Mouse (Mus musculus): ENCODE results near the gene Ppil1. TPM values are rescaled to one million over a fixed set of nuclear protein-coding genes. Genes with fewer than 3 reads are reported as not detected.
A peak's percentile ranks its signal among the peaks of the same experiment; 100 is the strongest.

Ppil1 gene
- polyA plus RNA-seq, 1 experiment from 2014 or later = 100 TPM

- H3K4me3 ChIP-seq = no peak overlapping the region
- WGBS = 61% methylated on average over 4 of the region's 4 CpGs
- no peaks in the 10 kb centered on the region for H3K27me3 ChIP-seq
- peaks cover 39% of the 10 kb centered on the region for H3K4me1 ChIP-seq (replicated peaks)
- H3K9me3 ChIP-seq = no peaks in the 10 kb centered on the region
- peak overlapping the region; percentile 84 for H3K27ac ChIP-seq (replicated peaks)
- H3K4me2 ChIP-seq = no peak overlapping the region; the same call in 1 of the 2 replicates
- ATAC-seq (ENCODE audit: low read depth) = no peak; the same call in 1 of the 2 replicates
- H3K36me3 ChIP-seq = no peaks in the 10 kb centered on the region
- 0 out of 2 replicates have a peak overlapping the region, but pooled peaks have one; percentile 31 for H3K9ac ChIP-seq
Observed at GRCm38 (mm10) chr17:29214193-29214456, 49.9 kb downstream of the Ppil1 start.

GRCm38 (mm10) chr17:29213381-29214192, 50.4 kb downstream of the Ppil1 start:
- H3K4me1 ChIP-seq (replicated peaks) = peaks cover 39% of the 10 kb centered on the region
- no peaks in the 10 kb centered on the region for H3K27me3 ChIP-seq
- no peaks in the 10 kb centered on the region for H3K9me3 ChIP-seq
- no peaks in the 10 kb centered on the region for H3K36me3 ChIP-seq
- 4% methylated on average over 12 of the region's 12 CpGs for WGBS
- H3K27ac ChIP-seq (replicated peaks) = peak overlapping the region; percentile 84
- ATAC-seq (ENCODE audit: low read depth) = peak; percentile 66
- H3K9ac ChIP-seq = peak overlapping the region; percentile 49
- peak overlapping the region; percentile 38 for H3K4me2 ChIP-seq
- H3K4me3 ChIP-seq = no peak overlapping the region

GRCm38 (mm10) chr17:29211836-29212235, 52.1 kb downstream of the Ppil1 start:
- peaks cover 39% of the 10 kb centered on the region for H3K4me1 ChIP-seq (replicated peaks)
- 0 out of 2 replicates have a peak overlapping the region, but pooled peaks have one; percentile 23 for H3K27ac ChIP-seq (replicated peaks)
- no peaks in the 10 kb centered on the region for H3K9me3 ChIP-seq
- H3K27me3 ChIP-seq = no peaks in the 10 kb centered on the region
- H3K9ac ChIP-seq = no peak overlapping the region
- no peak overlapping the region for H3K4me2 ChIP-seq
- WGBS = 49% methylated on average over 7 of the region's 7 CpGs
- ATAC-seq (ENCODE audit: low read depth) = no peak
- H3K36me3 ChIP-seq = no peaks in the 10 kb centered on the region
- H3K4me3 ChIP-seq = no peak overlapping the region

GRCm38 (mm10) chr17:29210037-29210436, 53.9 kb downstream of the Ppil1 start:
- H3K36me3 ChIP-seq = no peaks in the 10 kb centered on the region
- no peak overlapping the region for H3K4me3 ChIP-seq
- no peak overlapping the region for H3K9ac ChIP-seq
- no peak overlapping the region for H3K27ac ChIP-seq (replicated peaks)
- H3K27me3 ChIP-seq = no peaks in the 10 kb centered on the region
- H3K9me3 ChIP-seq = no peaks in the 10 kb centered on the region
- no peak for ATAC-seq (ENCODE audit: low read depth)
- H3K4me2 ChIP-seq = no peak overlapping the region
- whole genome bisulfite sequencing = 92% methylated on average over 3 of the region's 3 CpGs
- peaks cover 25% of the 10 kb centered on the region for H3K4me1 ChIP-seq (replicated peaks)

GRCm38 (mm10) chr17:29206052-29206451, 57.9 kb downstream of the Ppil1 start:
- Histone ChIP-seq H3K36me3 (no peaks in the 10 kb centered on the region), H3K4me1 (replicated peaks) (no peaks in the 10 kb centered on the region), H3K9ac (no peak overlapping the region), H3K9me3 (no peaks in the 10 kb centered on the region), H3K4me2 (no peak overlapping the region), H3K27me3 (no peaks in the 10 kb centered on the region), H3K27ac (replicated peaks) (no peak overlapping the region), H3K4me3 (no peak overlapping the region)
- 77% methylated on average over 7 of the region's 7 CpGs for WGBS
- no peak for ATAC-seq (ENCODE audit: low read depth)

DNA sequence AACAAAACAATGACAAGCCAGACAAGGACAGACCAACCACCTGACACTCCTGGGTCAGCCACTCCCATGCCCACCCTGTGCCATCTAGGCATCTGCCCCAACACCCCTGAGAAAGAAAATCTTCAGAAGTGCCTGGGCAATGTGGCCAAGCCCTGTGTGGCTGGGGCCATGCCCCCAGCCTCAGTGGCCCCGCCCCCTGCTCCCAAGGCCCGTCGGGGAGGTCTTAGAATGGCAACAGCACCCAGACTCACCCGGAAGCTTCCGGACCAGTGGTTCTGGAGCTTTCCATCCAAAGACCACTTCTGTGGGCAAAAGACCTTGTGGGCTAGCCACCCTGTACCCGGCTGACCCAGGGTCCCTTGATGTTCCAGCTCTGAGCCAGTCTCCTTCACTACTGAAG, 61.4 kb downstream of the Ppil1 start:
- Histone ChIP-seq H3K4me1 (replicated peaks) (peaks cover 8% of the 10 kb centered on the region), H3K27me3 (no peaks in the 10 kb centered on the region), H3K9ac (no peak overlapping the region), H3K36me3 (no peaks in the 10 kb centered on the region), H3K4me3 (no peak overlapping the region), H3K9me3 (no peaks in the 10 kb centered on the region), H3K4me2 (no peak overlapping the region), H3K27ac (replicated peaks) (no peak overlapping the region)
- WGBS = 89% methylated on average over 6 of the region's 6 CpGs
- no peak for ATAC-seq (ENCODE audit: low read depth)

Other genes starting within 250 kb of the Ppil1 start
- gene Srsf3, start 231.6 kb downstream of the Ppil1 start, polyA plus RNA-seq (2015; fragmentation: Nextera tagmentation; extraction: Ambion mirVana) = 513 and 586 TPM in 2 replicates
- gene Cdkn1a, start 173.2 kb downstream of the Ppil1 start, polyA plus RNA-seq (2015; fragmentation: Nextera tagmentation; extraction: Ambion mirVana) = 47.2 and 51.0 TPM in 2 replicates
- gene Rab44, start 150.0 kb downstream of the Ppil1 start, polyA plus RNA-seq (2015; fragmentation: Nextera tagmentation; extraction: Ambion mirVana) = 0.11 TPM in 1 of 2 replicates, not detected in the other
- gene Cpne5, start 26.0 kb downstream of the Ppil1 start, polyA plus RNA-seq (2015; fragmentation: Nextera tagmentation; extraction: Ambion mirVana) = 21.6 and 23.4 TPM in 2 replicates
- gene BC004004, start 4.6 kb upstream of the Ppil1 start, polyA plus RNA-seq (2015; fragmentation: Nextera tagmentation; extraction: Ambion mirVana) = 98.2 and 125 TPM in 2 replicates
- gene Pi16, start 53.5 kb upstream of the Ppil1 start, polyA plus RNA-seq (2015; fragmentation: Nextera tagmentation; extraction: Ambion mirVana) = 1.5 and 1.8 TPM in 2 replicates
- 467 and 490 TPM in 2 replicates for gene Mtch1, start 83.7 kb upstream of the Ppil1 start, polyA plus RNA-seq (2015; fragmentation: Nextera tagmentation; extraction: Ambion mirVana)
- 3.7 and 4.2 TPM in 2 replicates for gene Fgd2, start 96.7 kb upstream of the Ppil1 start, polyA plus RNA-seq (2015; fragmentation: Nextera tagmentation; extraction: Ambion mirVana)
- gene Pim1, start 226.6 kb upstream of the Ppil1 start, polyA plus RNA-seq (2015; fragmentation: Nextera tagmentation; extraction: Ambion mirVana) = 12.4 and 14.4 TPM in 2 replicates

Data from neural tube, embryonic 13.5 days (tissue).